8 mouse cellular contexts compared by ENCODE assay signal in genomic region chr10:94609309-94609777, GRCm38 (mm10).
DNase-seq lines count a peak whose midpoint lies in the region; ATAC-seq and TF ChIP-seq lines count a peak whose summit lies in the region.

No protein-coding gene starts in this region.

- no peaks in the 10 kb centered on the region for H3K79me2 ChIP-seq in CH12.LX (replicated peaks; ENCODE audit: control insufficient read depth, extremely low read depth, insufficient read depth, poor library complexity, severe bottlenecking)

- dilution Hi-C loops in CH12.LX (cut with MboI; ENCODE audit: extremely low pct_ligation_motif_present, extremely low pct_unique_long_range_greater_than_20kb, low sequenced_read_pairs) = no loop called here

- peak; percentile 99 for TF ChIP-seq RAD21 in CH12.LX (IDR thresholded peaks at IDR 0.05; ENCODE audit: low read depth, low read length)

- H3K4me3 ChIP-seq in CH12.LX (replicated peaks in 1 of 3; ENCODE audit: low read depth in 2 of 3, low read length in 2 of 3, poor library complexity in 1 of 3) = no peak overlapping the region
- no peak overlapping the region for H3K4me3 ChIP-seq in forebrain, embryonic 10.5 days
- no peak overlapping the region for H3K4me3 ChIP-seq in heart, embryonic 15.5 days
- H3K4me3 ChIP-seq in liver, embryonic 11.5 days (ENCODE audit: low read depth, low read length) = no peak overlapping the region
- no peak overlapping the region for H3K4me3 ChIP-seq in testis, adult 2 months (ENCODE audit: control insufficient read depth, low read depth, low read length)

- no peaks in the 10 kb centered on the region for H3K36me3 ChIP-seq in CH12.LX (replicated peaks in 1 of 2; ENCODE audit: control insufficient read depth in 1 of 2, insufficient read depth in 1 of 2, low read length in 1 of 2)
- H3K36me3 ChIP-seq in forebrain, embryonic 10.5 days (replicated peaks) = no peaks in the 10 kb centered on the region
- no peaks in the 10 kb centered on the region for H3K36me3 ChIP-seq in heart, embryonic 15.5 days
- H3K36me3 ChIP-seq in liver, embryonic 11.5 days (ENCODE audit: control insufficient read depth, insufficient read depth, low read length) = no peaks in the 10 kb centered on the region
- no peaks in the 10 kb centered on the region for H3K36me3 ChIP-seq in testis, adult 2 months (ENCODE audit: control insufficient read depth, insufficient read depth, low read length)

- no peaks in the 10 kb centered on the region for H3K9me3 ChIP-seq in CH12.LX (replicated peaks; ENCODE audit: low read length)
- no peaks in the 10 kb centered on the region for H3K9me3 ChIP-seq in forebrain, embryonic 10.5 days
- no peaks in the 10 kb centered on the region for H3K9me3 ChIP-seq in heart, embryonic 15.5 days (replicated peaks)
- no peaks in the 10 kb centered on the region for H3K9me3 ChIP-seq in liver, embryonic 11.5 days (ENCODE audit: control insufficient read depth, low read length)

- no peak for TF ChIP-seq POLR2A in CH12.LX (IDR thresholded peaks at IDR 0.05; ENCODE audit: low read depth, low read length)
- no peak for TF ChIP-seq POLR2A in brain, embryonic 14.5 days (IDR thresholded peaks at IDR 0.05; ENCODE audit: borderline replicate concordance, extremely low read depth, insufficient read depth, insufficient read length, poor library complexity, severe bottlenecking)
- TF ChIP-seq POLR2A in testis, adult 2 months (IDR thresholded peaks at IDR 0.05; ENCODE audit: control insufficient read depth, low read depth, low read length) = no peak

- peak; percentile 86 for DNase-seq in CH12.LX (ENCODE audit: extremely low read depth)
- DNase-seq in brain, embryonic 14.5 days (ENCODE audit: low read depth) = peak; percentile 83
- DNase-seq in forebrain, embryonic 10.5 days (ENCODE audit: extremely low spot score, low spot score) = peak; percentile 66
- DNase-seq in kidney, postnatal 10 days = peak; percentile 82
- DNase-seq in liver, embryonic 11.5 days (ENCODE audit: low spot score) = no peak
- DNase-seq in natural killer cell, adult 2 months (ENCODE audit: low spot score in 2 of 2) = peak; percentile 14 to 46

- no peak overlapping the region for H3K9ac ChIP-seq in CH12.LX (ENCODE audit: insufficient read depth, low read depth)
- H3K9ac ChIP-seq in heart, embryonic 15.5 days = no peak overlapping the region
- H3K9ac ChIP-seq in liver, embryonic 11.5 days (ENCODE audit: low read depth, low read length) = no peak overlapping the region

- no peak for TF ChIP-seq EP300 in CH12.LX (IDR thresholded peaks at IDR 0.05; ENCODE audit: low read length)

- peaks cover 14 to 42% of the 10 kb centered on the region in 2 experiments for H3K4me1 ChIP-seq in CH12.LX (ENCODE audit: control insufficient read depth in 1 of 2, insufficient read depth in 2 of 2)
- H3K4me1 ChIP-seq in forebrain, embryonic 10.5 days = 0 out of 2 replicates have a peak, but pooled peaks cover 3% of the 10 kb centered on the region
- H3K4me1 ChIP-seq in heart, embryonic 15.5 days (replicated peaks) = no peaks in the 10 kb centered on the region; the same call in 1 of the 2 replicates
- H3K4me1 ChIP-seq in liver, embryonic 11.5 days (replicated peaks; ENCODE audit: control insufficient read depth, insufficient read depth, low read length) = no peaks in the 10 kb centered on the region
- no peaks in the 10 kb centered on the region for H3K4me1 ChIP-seq in testis, adult 2 months (ENCODE audit: control insufficient read depth, insufficient read depth, low read length)

- no peak overlapping the region for H3K27ac ChIP-seq in CH12.LX (ENCODE audit: insufficient read depth, low read depth)
- no peak overlapping the region for H3K27ac ChIP-seq in forebrain, embryonic 10.5 days
- H3K27ac ChIP-seq in heart, embryonic 15.5 days = no peak overlapping the region
- no peak overlapping the region for H3K27ac ChIP-seq in liver, embryonic 11.5 days (ENCODE audit: low read depth, low read length)
- H3K27ac ChIP-seq in testis, adult 2 months (ENCODE audit: control insufficient read depth, insufficient read depth, low read depth, low read length) = no peak overlapping the region

- no peaks in the 10 kb centered on the region for H3K27me3 ChIP-seq in CH12.LX (replicated peaks)
- no peaks in the 10 kb centered on the region; the same call in 1 of the 2 replicates for H3K27me3 ChIP-seq in forebrain, embryonic 10.5 days (ENCODE audit: poor library complexity, severe bottlenecking)
- H3K27me3 ChIP-seq in heart, embryonic 15.5 days = no peaks in the 10 kb centered on the region
- no peaks in the 10 kb centered on the region for H3K27me3 ChIP-seq in liver, embryonic 11.5 days (replicated peaks; ENCODE audit: control insufficient read depth, insufficient read depth, low read length)
- H3K27me3 ChIP-seq in testis, adult 2 months (ENCODE audit: control insufficient read depth, insufficient read depth, low read length) = no peaks in the 10 kb centered on the region

- 56% methylated on average over 5 of the region's 5 CpGs for WGBS in forebrain, embryonic 10.5 days
- WGBS in heart, embryonic 15.5 days = 57% methylated on average over 5 of the region's 5 CpGs
- 56% methylated on average over 5 of the region's 5 CpGs for WGBS in liver, embryonic 11.5 days

- peak; percentile 87 for ATAC-seq in heart, embryonic 15.5 days (replicated peaks; ENCODE audit: insufficient number of reproducible peaks, insufficient read depth, low FRiP score, low read depth)
- 0 out of 2 replicates have a peak, but pooled peaks have one; percentile 34 for ATAC-seq in liver, embryonic 11.5 days (replicated peaks; ENCODE audit: low FRiP score)

- TF ChIP-seq CTCF in CH12.LX (conservative IDR thresholded peaks at IDR 0.05 in 1 of 2, IDR thresholded peaks at IDR 0.05 in 1 of 2; ENCODE audit: low read depth in 2 of 2, low read length in 2 of 2) = peak; percentile 97 to 99
- peak; percentile 74; the same call in 1 of the 2 replicates for TF ChIP-seq CTCF in brain, embryonic 14.5 days (IDR thresholded peaks at IDR 0.05; ENCODE audit: borderline replicate concordance, extremely low read depth, insufficient read depth, insufficient read length)
- TF ChIP-seq CTCF in testis, adult 2 months (IDR thresholded peaks at IDR 0.05; ENCODE audit: control insufficient read depth, insufficient read depth, insufficient replicate concordance, low read depth, low read length) = peak; percentile 50; the same call in 1 of the 2 replicates

- H3K4me2 ChIP-seq in CH12.LX (ENCODE audit: insufficient read depth, low read depth, poor library complexity, severe bottlenecking) = no peak overlapping the region
- no peak overlapping the region for H3K4me2 ChIP-seq in heart, embryonic 15.5 days
- H3K4me2 ChIP-seq in liver, embryonic 11.5 days = no peak overlapping the region

- in situ Hi-C loops in CH12.LX (cut with MboI; ENCODE audit: low pct_ligation_motif_present, low pct_unique_long_range_greater_than_20kb, low sequenced_read_pairs) = loop anchor here (10.0 kb wide), 2 partner anchors 185 to 385 kb away; no protein-coding TSS in a partner anchor

TF ChIP-seq in CH12.LX, 34 proteins besides CTCF, POLR2A, EP300 and RAD21:
- TF ChIP-seq UBTF (IDR thresholded peaks at IDR 0.05; ENCODE audit: low read depth, low read length) (no peak), NELFE (IDR thresholded peaks at IDR 0.05; ENCODE audit: low read depth, low read length) (peak; percentile 72; the same call in 1 of the 2 replicates), ZC3H11A (IDR thresholded peaks at IDR 0.05; ENCODE audit: low read depth, low read length) (peak; percentile 92), ZNF384 (IDR thresholded peaks at IDR 0.05; ENCODE audit: low read depth, low read length) (0 out of 2 replicates have a peak, but pooled peaks have one; percentile 22), SMC3 (IDR thresholded peaks at IDR 0.05; ENCODE audit: low read depth, low read length) (peak; percentile 91), IRF4 (IDR thresholded peaks at IDR 0.05; ENCODE audit: low read depth, low read length) (peak; percentile 38), MEF2A (IDR thresholded peaks at IDR 0.05; ENCODE audit: borderline replicate concordance, low read depth, low read length) (0 out of 2 replicates have a peak, but pooled peaks have one; percentile 56), TCF12 (IDR thresholded peaks at IDR 0.05; ENCODE audit: low read depth, low read length) (no peak), NRF1 (IDR thresholded peaks at IDR 0.05; ENCODE audit: low read depth, low read length) (0 out of 2 replicates have a peak, but pooled peaks have one; percentile 28)
